ENCODE assay signal across 8 mouse cellular contexts in genomic region chr15:78845321-78845720, GRCm38 (mm10). TPM values are rescaled to one million over a fixed set of nuclear protein-coding genes. Genes with fewer than 3 reads are reported as not detected.
DNase-seq lines count a peak whose midpoint lies in the region; ATAC-seq lines count a peak whose summit lies in the region.

No protein-coding gene starts in this region.

- H3K36me3 ChIP-seq in embryonic facial prominence, embryonic 10.5 days (replicated peaks): peaks cover 18% of the 10 kb centered on the region
- peaks cover 18% of the 10 kb centered on the region for H3K36me3 ChIP-seq in intestine, embryonic 15.5 days

- peaks cover 39% of the 10 kb centered on the region for H3K27me3 ChIP-seq in embryonic facial prominence, embryonic 10.5 days (replicated peaks; ENCODE audit: low read depth, poor library complexity, severe bottlenecking)
- no peaks in the 10 kb centered on the region for H3K27me3 ChIP-seq in intestine, embryonic 15.5 days (replicated peaks)

- no peak overlapping the region for H3K4me3 ChIP-seq in embryonic facial prominence, embryonic 10.5 days
- H3K4me3 ChIP-seq in intestine, embryonic 15.5 days (replicated peaks): 0 out of 2 replicates have a peak overlapping the region, but pooled peaks have one; percentile 3

- ATAC-seq in intestine, embryonic 15.5 days: peak; percentile 29; the same call in 1 of the 2 replicates
- no peak for ATAC-seq in megakaryocyte, adult 5-6 weeks (ENCODE audit: poor library complexity, severe bottlenecking)

- intact Hi-C loops in left cerebral cortex, postnatal 25 days (cut with DNase I): loop anchor here (5.0 kb wide), 1 partner anchor 223 kb away; no protein-coding TSS in a partner anchor

- peak overlapping the region; percentile 22; the same call in 1 of the 2 replicates for H3K9ac ChIP-seq in intestine, embryonic 15.5 days

- 70% methylated on average over 11 of the region's 11 CpGs for WGBS in embryonic facial prominence, embryonic 10.5 days
- 36% methylated on average over 11 of the region's 11 CpGs for WGBS in intestine, embryonic 15.5 days

- peak overlapping the region; percentile 26 for H3K27ac ChIP-seq in embryonic facial prominence, embryonic 10.5 days (replicated peaks)
- H3K27ac ChIP-seq in intestine, embryonic 15.5 days: peak overlapping the region; percentile 94

- no peaks in the 10 kb centered on the region for H3K9me3 ChIP-seq in embryonic facial prominence, embryonic 10.5 days
- no peaks in the 10 kb centered on the region for H3K9me3 ChIP-seq in intestine, embryonic 15.5 days

- peak overlapping the region; percentile 83 for H3K4me2 ChIP-seq in intestine, embryonic 15.5 days (replicated peaks)

- H3K4me1 ChIP-seq in embryonic facial prominence, embryonic 10.5 days: peaks cover 75% of the 10 kb centered on the region
- H3K4me1 ChIP-seq in intestine, embryonic 15.5 days (replicated peaks): peaks cover 70% of the 10 kb centered on the region

- DNase-seq in heart, adult 11 months: peak; percentile 96
- DNase-seq in heart, adult 8-10 months (ENCODE audit: low spot score): no peak
- peak; percentile 13 for DNase-seq in embryonic facial prominence, embryonic 10.5 days (ENCODE audit: low spot score)
- peak; percentile 42 for DNase-seq in lung, postnatal 14 days
- DNase-seq in left cerebral cortex, postnatal 25 days (ENCODE audit: low spot score in 2 of 2): no peak
- no peak for DNase-seq in spleen, postnatal 14 days (ENCODE audit: low spot score in 2 of 2)

RNA-seq across cellular contexts. Expression of gene Cdc42ep1, which starts 2.9 kb away (rescaled TPM):
- total RNA-seq in heart, adult 8-10 months (2022): 10 to 100 TPM; 30.5 to 40.3 (median 39.1) TPM
- 19.9 and 20.8 TPM in 2 replicates for polyA plus RNA-seq in embryonic facial prominence, embryonic 10.5 days (2016; fragmentation: Nextera tagmentation; extraction: Ambion mirVana)
- polyA plus RNA-seq in intestine, embryonic 15.5 days (2015; fragmentation: Nextera tagmentation; extraction: Ambion mirVana): 44.0 and 47.5 TPM in 2 replicates
- 10 to 100 TPM; 11.9 to 13.2 TPM for total RNA-seq in left cerebral cortex, postnatal 25 days (2021)
- total RNA-seq in megakaryocyte, adult 5-6 weeks (2015): not detected in 2 replicates
- 0.26 TPM in 1 of 2 replicates, not detected in the other for total RNA-seq in megakaryocyte, adult 5-6 weeks (2017)

RNA-seq across cellular contexts. Expression of gene Lgals2, which starts 10.0 kb away (rescaled TPM):
- under 1 TPM in 1 of 4 experiments, not detected in 3; 0.65 TPM for total RNA-seq in heart, adult 8-10 months (2022)
- polyA plus RNA-seq in embryonic facial prominence, embryonic 10.5 days (2016; fragmentation: Nextera tagmentation; extraction: Ambion mirVana): not detected in 2 replicates
- 1,110 and 1,149 TPM in 2 replicates for polyA plus RNA-seq in intestine, embryonic 15.5 days (2015; fragmentation: Nextera tagmentation; extraction: Ambion mirVana)
- not detected for total RNA-seq in left cerebral cortex, postnatal 25 days (2021)
- total RNA-seq in megakaryocyte, adult 5-6 weeks (2015): not detected in 2 replicates
- 0.26 TPM in 1 of 2 replicates, not detected in the other for total RNA-seq in megakaryocyte, adult 5-6 weeks (2017)

RNA-seq across cellular contexts. Expression of gene Gga1, which starts 31.7 kb away (rescaled TPM):
- total RNA-seq in heart, adult 8-10 months (2022): 10 to 100 TPM; 44.8 to 49.1 (median 46.3) TPM
- 52.0 and 53.5 TPM in 2 replicates for polyA plus RNA-seq in embryonic facial prominence, embryonic 10.5 days (2016; fragmentation: Nextera tagmentation; extraction: Ambion mirVana)
- polyA plus RNA-seq in intestine, embryonic 15.5 days (2015; fragmentation: Nextera tagmentation; extraction: Ambion mirVana): 47.6 and 51.7 TPM in 2 replicates
- 10 to 100 TPM; 58.0 to 61.2 TPM for total RNA-seq in left cerebral cortex, postnatal 25 days (2021)
- 46.0 and 52.6 TPM in 2 replicates for total RNA-seq in megakaryocyte, adult 5-6 weeks (2015)
- total RNA-seq in megakaryocyte, adult 5-6 weeks (2017): 20.8 and 28.9 TPM in 2 replicates

RNA-seq across cellular contexts. Expression of gene Card10, which starts 42.5 kb away (rescaled TPM):
- total RNA-seq in heart, adult 8-10 months (2022): 10 to 100 TPM; 14.3 to 16.1 (median 15.2) TPM
- polyA plus RNA-seq in embryonic facial prominence, embryonic 10.5 days (2016; fragmentation: Nextera tagmentation; extraction: Ambion mirVana): 3.3 and 4.3 TPM in 2 replicates
- 6.9 and 7.3 TPM in 2 replicates for polyA plus RNA-seq in intestine, embryonic 15.5 days (2015; fragmentation: Nextera tagmentation; extraction: Ambion mirVana)
- 1 to 10 TPM; 3.9 to 4.2 TPM for total RNA-seq in left cerebral cortex, postnatal 25 days (2021)
- total RNA-seq in megakaryocyte, adult 5-6 weeks (2015): 2.3 and 2.7 TPM in 2 replicates
- total RNA-seq in megakaryocyte, adult 5-6 weeks (2017): 0.92 and 1.1 TPM in 2 replicates

RNA-seq across cellular contexts. Expression of gene Gm49510, which starts 54.1 kb away (rescaled TPM):
- not detected for total RNA-seq in heart, adult 8-10 months (2022)
- polyA plus RNA-seq in embryonic facial prominence, embryonic 10.5 days (2016; fragmentation: Nextera tagmentation; extraction: Ambion mirVana): 0.34 and 0.74 TPM in 2 replicates
- 0.23 and 0.42 TPM in 2 replicates for polyA plus RNA-seq in intestine, embryonic 15.5 days (2015; fragmentation: Nextera tagmentation; extraction: Ambion mirVana)
- under 1 TPM; 0.48 to 0.73 TPM for total RNA-seq in left cerebral cortex, postnatal 25 days (2021)
- total RNA-seq in megakaryocyte, adult 5-6 weeks (2015): not detected in 2 replicates
- 1.1 and 2.0 TPM in 2 replicates for total RNA-seq in megakaryocyte, adult 5-6 weeks (2017)

Comparison
In these comparisons a context has a peak if more than half of its experiments do, and no peak if none do; other contexts are left out.
1. DNase-seq: peak in heart, adult 11 months (single experiment), embryonic facial prominence, embryonic 10.5 days (single experiment) and lung, postnatal 14 days (single experiment); none in heart, adult 8-10 months (single experiment), left cerebral cortex, postnatal 25 days (0 of 2) and spleen, postnatal 14 days (0 of 2).
2. RNA of gene Cdc42ep1, which starts 2.9 kb away (total RNA-seq): 30.5 to 40.3 TPM in heart, adult 8-10 months and 11.9 to 13.2 TPM in left cerebral cortex, postnatal 25 days; 0.26 TPM in megakaryocyte, adult 5-6 weeks; every median in the first group is over 10 times any median in the second.